8 mouse cellular contexts compared by ENCODE assay signal in the genomic region with DNA sequence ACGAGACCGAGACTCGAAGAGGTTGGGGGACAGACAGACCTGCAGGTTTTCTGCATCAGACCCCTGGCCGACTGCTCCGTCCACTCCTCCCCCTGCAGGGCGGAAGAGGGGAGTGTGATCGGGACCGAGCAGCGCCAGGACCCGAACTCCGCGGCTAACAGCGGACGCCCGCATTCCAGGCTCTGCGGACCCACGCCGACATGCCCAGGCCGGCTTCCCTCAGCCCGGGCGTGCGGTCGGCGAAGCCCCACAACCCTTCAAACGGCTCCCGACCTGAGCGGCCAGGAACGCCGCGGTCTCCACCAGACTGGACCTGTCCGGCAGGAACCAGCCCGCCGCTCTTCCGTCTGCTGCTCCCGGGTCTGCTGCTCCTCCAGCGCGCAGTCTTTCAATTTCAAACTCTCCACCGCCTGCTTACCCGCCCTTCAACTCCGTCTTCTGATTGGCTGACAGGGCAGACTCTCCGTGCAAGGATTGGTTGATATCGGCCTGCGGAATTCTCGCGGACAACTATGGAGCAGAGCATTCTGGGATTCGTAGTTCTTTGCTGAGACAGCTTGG. TPM values are rescaled to one million over a fixed set of nuclear protein-coding genes. Genes with fewer than 3 reads are reported as not detected.
DNase-seq lines count a peak whose midpoint lies in the region; ATAC-seq and TF ChIP-seq lines count a peak whose summit lies in the region.

A gene (minus strand): TSS at position 404 of the 561 bp plus-strand sequence.

- peaks cover 5% of the 10 kb centered on the region; the same call in 1 of the 2 replicates for H3K79me2 ChIP-seq in MEL (ENCODE audit: control insufficient read depth, insufficient read depth, low read length, poor library complexity)

- peak; percentile 100 for ATAC-seq in forebrain, postnatal 0 days
- peak; percentile 99 for ATAC-seq in lung, embryonic 15.5 days (ENCODE audit: borderline replicate concordance, extremely low read depth, low FRiP score, low TSS enrichment)

- peak within 1 kb of the TSS; percentile 69 to 80 for H3K4me3 ChIP-seq in MEL (ENCODE audit: control insufficient read depth in 1 of 2, insufficient read depth in 1 of 2, low read depth in 2 of 2, low read length in 2 of 2)
- H3K4me3 ChIP-seq in cerebellum, adult 2 months (replicated peaks; ENCODE audit: insufficient read depth, low read depth, low read length), result peak within 1 kb of the TSS; percentile 57
- peak within 1 kb of the TSS; percentile 56 for H3K4me3 ChIP-seq in forebrain, postnatal 0 days (ENCODE audit: low read depth, low read length)
- peak within 1 kb of the TSS; percentile 93 for H3K4me3 ChIP-seq in lung, embryonic 15.5 days

- no peak for TF ChIP-seq RAD21 in MEL (IDR thresholded peaks at IDR 0.05; ENCODE audit: low read depth, low read length)

- no peaks in the 10 kb centered on the region for H3K27me3 ChIP-seq in MEL (ENCODE audit: control insufficient read depth in 1 of 2, insufficient read depth in 2 of 2, low read length in 2 of 2)
- no peaks in the 10 kb centered on the region for H3K27me3 ChIP-seq in cerebellum, adult 2 months (ENCODE audit: control insufficient read depth, insufficient read depth, low read length)
- no peaks in the 10 kb centered on the region for H3K27me3 ChIP-seq in forebrain, postnatal 0 days (ENCODE audit: insufficient read depth, low read length)
- H3K27me3 ChIP-seq in lung, embryonic 15.5 days, result no peaks in the 10 kb centered on the region

- no peak for TF ChIP-seq CTCF in MEL (IDR thresholded peaks at IDR 0.05 in 2 of 3, conservative IDR thresholded peaks at IDR 0.05 in 1 of 3; ENCODE audit: control insufficient read depth in 1 of 3, insufficient read depth in 1 of 3, low read depth in 2 of 3, low read length in 3 of 3, poor library complexity in 1 of 3, severe bottlenecking in 1 of 3)
- no peak for TF ChIP-seq CTCF in cerebellum, adult 2 months (IDR thresholded peaks at IDR 0.05; ENCODE audit: borderline replicate concordance, insufficient read depth, low read depth, low read length)
- peak; percentile 31 for TF ChIP-seq CTCF in forebrain, postnatal 0 days (IDR thresholded peaks at IDR 0.05; ENCODE audit: low read depth)

- H3K9ac ChIP-seq in MEL (ENCODE audit: control insufficient read depth, low read depth, low read length, poor library complexity, severe bottlenecking), result peak within 1 kb of the TSS; percentile 90
- H3K9ac ChIP-seq in forebrain, postnatal 0 days, result peak within 1 kb of the TSS; percentile 33; the same call in 1 of the 2 replicates
- H3K9ac ChIP-seq in lung, embryonic 15.5 days, result peak within 1 kb of the TSS; percentile 87

- peak; percentile 71 to 91; a peak in 3 of 4 replicates for TF ChIP-seq POLR2A in MEL (IDR thresholded peaks at IDR 0.05; ENCODE audit: control insufficient read depth in 1 of 2, insufficient read depth in 1 of 2, low read depth in 1 of 2, low read length in 2 of 2, poor library complexity in 1 of 2)
- no peak for TF ChIP-seq POLR2A in cerebellum, adult 2 months (IDR thresholded peaks at IDR 0.05; ENCODE audit: borderline replicate concordance, insufficient read depth, low read length)

- whole genome bisulfite sequencing in cerebellum, adult 2 months, result under 1% methylated on average over 46 of the region's 46 CpGs
- under 1% methylated on average over 44 of the region's 46 CpGs for WGBS in forebrain, postnatal 0 days
- under 1% methylated on average over 46 of the region's 46 CpGs for WGBS in lung, embryonic 15.5 days

- H3K4me2 ChIP-seq in forebrain, postnatal 0 days (ENCODE audit: low read depth), result peak within 1 kb of the TSS; percentile 92
- peak within 1 kb of the TSS; percentile 61 for H3K4me2 ChIP-seq in lung, embryonic 15.5 days

- H3K9me3 ChIP-seq in MEL (replicated peaks; ENCODE audit: insufficient read depth, low read length), result no peaks in the 10 kb centered on the region
- H3K9me3 ChIP-seq in forebrain, postnatal 0 days (ENCODE audit: low read length), result no peaks in the 10 kb centered on the region
- no peaks in the 10 kb centered on the region for H3K9me3 ChIP-seq in lung, embryonic 15.5 days

- no peak for TF ChIP-seq EP300 in MEL (IDR thresholded peaks at IDR 0.05; ENCODE audit: low read depth in 1 of 2, low read length in 2 of 2)

- peak within 1 kb of the TSS; percentile 34 for H3K27ac ChIP-seq in MEL (ENCODE audit: control insufficient read depth, low read depth, low read length)
- no peak within 1 kb of the TSS for H3K27ac ChIP-seq in cerebellum, adult 2 months (ENCODE audit: insufficient read depth, low read length)
- H3K27ac ChIP-seq in forebrain, postnatal 0 days (ENCODE audit: low read depth, low read length), result no peak within 1 kb of the TSS
- H3K27ac ChIP-seq in lung, embryonic 15.5 days, result peak within 1 kb of the TSS; percentile 87

- 0 out of 4 replicates have a peak, but pooled peaks cover 0 to 2% of the 10 kb centered on the region in 2 experiments for H3K4me1 ChIP-seq in MEL (ENCODE audit: control insufficient read depth in 1 of 2, insufficient read depth in 2 of 2, low read length in 2 of 2)
- no peaks in the 10 kb centered on the region for H3K4me1 ChIP-seq in cerebellum, adult 2 months (ENCODE audit: control insufficient read depth, insufficient read depth, low read length)
- H3K4me1 ChIP-seq in forebrain, postnatal 0 days (ENCODE audit: insufficient read depth), result no peaks in the 10 kb centered on the region
- H3K4me1 ChIP-seq in lung, embryonic 15.5 days, result peaks cover 7% of the 10 kb centered on the region

- H3K36me3 ChIP-seq in MEL (ENCODE audit: control insufficient read depth in 1 of 2, insufficient read depth in 2 of 2, low read length in 2 of 2), result peaks cover 5 to 6% of the 10 kb centered on the region in 2 experiments; a peak in 3 of 4 replicates
- no peaks in the 10 kb centered on the region for H3K36me3 ChIP-seq in forebrain, postnatal 0 days (ENCODE audit: insufficient read depth)
- peaks cover 17% of the 10 kb centered on the region for H3K36me3 ChIP-seq in lung, embryonic 15.5 days

- peak; percentile 97 for DNase-seq in MEL (ENCODE audit: low read depth, low spot score)
- peak; percentile 87 to 92 for DNase-seq in cerebellum, adult 2 months
- DNase-seq in forebrain, postnatal 0 days, result peak; percentile 93
- peak; percentile 93 for DNase-seq in heart, postnatal 4 days
- peak; percentile 87 to 89 for DNase-seq in layer of hippocampus, adult 8-10 months (ENCODE audit: low spot score in 2 of 2)
- DNase-seq in ovary, adult 18-20 months (ENCODE audit: low spot score), result peak; percentile 90
- DNase-seq in thymus, postnatal 0 days (ENCODE audit: low spot score), result peak; percentile 93

TF ChIP-seq in MEL, 35 proteins besides CTCF, POLR2A, EP300 and RAD21 (continues in another document):
- TF ChIP-seq ZMIZ1 (IDR thresholded peaks at IDR 0.05; ENCODE audit: low read depth, low read length), result peak; percentile 74; the same call in 1 of the 2 replicates
- peak; percentile 94 for TF ChIP-seq NELFE (IDR thresholded peaks at IDR 0.05; ENCODE audit: low read depth, low read length)
- TF ChIP-seq CHD2 (IDR thresholded peaks at IDR 0.05; ENCODE audit: low read length), result peak; percentile 99
- TF ChIP-seq ELF1 (IDR thresholded peaks at IDR 0.05; ENCODE audit: low read depth, low read length), result no peak
- TF ChIP-seq TAL1 (IDR thresholded peaks at IDR 0.05; ENCODE audit: low read length), result no peak
- TF ChIP-seq POLR2AphosphoS5 (IDR thresholded peaks at IDR 0.05; ENCODE audit: borderline replicate concordance, low read depth, low read length), result no peak
- TF ChIP-seq TCF12 (IDR thresholded peaks at IDR 0.05; ENCODE audit: low read depth, low read length), result peak; percentile 33; the same call in 1 of the 2 replicates
- TF ChIP-seq SMC3 (IDR thresholded peaks at IDR 0.05; ENCODE audit: low read depth, low read length), result no peak
- TF ChIP-seq USF2 (IDR thresholded peaks at IDR 0.05; ENCODE audit: borderline replicate concordance in 1 of 2, insufficient read depth in 1 of 2, low read depth in 1 of 2, low read length in 2 of 2), result no peak
- TF ChIP-seq JUND (IDR thresholded peaks at IDR 0.05; ENCODE audit: low read depth, low read length), result no peak
- TF ChIP-seq BHLHE40 (IDR thresholded peaks at IDR 0.05; ENCODE audit: borderline replicate concordance, low read depth, low read length), result no peak
- no peak for TF ChIP-seq MYC (IDR thresholded peaks at IDR 0.05; ENCODE audit: low read depth, low read length)
- peak; percentile 7; the same call in 1 of the 2 replicates for TF ChIP-seq MAX (IDR thresholded peaks at IDR 0.05; ENCODE audit: low read length)
- TF ChIP-seq SIN3A (IDR thresholded peaks at IDR 0.05; ENCODE audit: low read length), result peak; percentile 77
- TF ChIP-seq NRF1 (IDR thresholded peaks at IDR 0.05; ENCODE audit: insufficient read depth, low read depth, low read length, poor library complexity, severe bottlenecking), result peak; percentile 31; the same call in 1 of the 2 replicates
- TF ChIP-seq ZKSCAN1 (IDR thresholded peaks at IDR 0.05; ENCODE audit: low read depth, low read length), result no peak
- no peak for TF ChIP-seq MEF2A (IDR thresholded peaks at IDR 0.05; ENCODE audit: extremely low read depth, insufficient replicate concordance, low read depth, low read length, poor library complexity, severe bottlenecking)
- no peak for TF ChIP-seq GABPA (IDR thresholded peaks at IDR 0.05; ENCODE audit: low read depth, low read length)
- no peak for TF ChIP-seq USF1 (IDR thresholded peaks at IDR 0.05; ENCODE audit: low read depth, low read length)
- TF ChIP-seq GATA1 (IDR thresholded peaks at IDR 0.05; ENCODE audit: low read depth, low read length), result no peak
- TF ChIP-seq POLR2AphosphoS2 (IDR thresholded peaks at IDR 0.05; ENCODE audit: low read length), result peak; percentile 89
- no peak for TF ChIP-seq ZC3H11A (IDR thresholded peaks at IDR 0.05; ENCODE audit: low read depth, low read length)
- no peak for TF ChIP-seq MAFK (IDR thresholded peaks at IDR 0.05; ENCODE audit: borderline replicate concordance, low read depth, low read length)
- no peak for TF ChIP-seq CHD1 (IDR thresholded peaks at IDR 0.05; ENCODE audit: low read depth, low read length)
- no peak for TF ChIP-seq UBTF (IDR thresholded peaks at IDR 0.05; ENCODE audit: borderline replicate concordance, insufficient read depth, low read depth, low read length)

RNA-seq across cellular contexts. Expression of the gene that starts here (rescaled TPM):
- total RNA-seq in MEL (2012; rRNA removed), result 25.8 and 27.1 TPM in 2 replicates
- 10 to 100 TPM in 1 of 2 experiments, not detected in 1; 31.3 TPM for polyA plus RNA-seq in MEL (2012; ENCODE audit: insufficient read depth in 1 of 2, insufficient read length in 2 of 2, low read depth in 1 of 2, low replicate concordance in 2 of 2, missing spikeins in 1 of 2)
- polyA plus RNA-seq in cerebellum, adult 2 months (2012; rRNA removed), result 0.49 and 0.54 TPM in 2 replicates
- 6.5 and 10.5 TPM in 2 replicates for total RNA-seq in forebrain, postnatal 0 days (2014; rRNA removed)
- polyA plus RNA-seq in forebrain, postnatal 0 days (2015; fragmentation: Nextera tagmentation; extraction: Ambion mirVana), result 21.3 and 26.5 TPM in 2 replicates
- total RNA-seq in heart, postnatal 4 days (2021), result 10 to 100 TPM; 50.1 to 52.5 TPM
- under 1 TPM; 0.41 to 0.89 (median 0.51) TPM for total RNA-seq in layer of hippocampus, adult 8-10 months (2022)
- polyA plus RNA-seq in lung, embryonic 15.5 days (2015; fragmentation: Nextera tagmentation; extraction: Ambion mirVana), result 181 and 183 TPM in 2 replicates
- polyA plus RNA-seq in thymus, postnatal 0 days (2015; fragmentation: Nextera tagmentation; extraction: Ambion mirVana), result 205 and 216 TPM in 2 replicates

Comparison
In these comparisons a context has a peak if more than half of its experiments do, and no peak if none do; other contexts are left out.
1. Peak in DNase-seq and H3K4me3 ChIP-seq in cerebellum, adult 2 months; RNA of the gene not detected or under 1 TPM.
2. Peak in DNase-seq in layer of hippocampus, adult 8-10 months; RNA of the gene not detected or under 1 TPM.
3. H3K27ac ChIP-seq: peak in MEL (single experiment) and lung, embryonic 15.5 days (single experiment); none in cerebellum, adult 2 months (single experiment) and forebrain, postnatal 0 days (single experiment).
4. H3K9ac ChIP-seq: peak in every context shown above with its lines; median percentile 90 in MEL; 87 in lung, embryonic 15.5 days; 33 in forebrain, postnatal 0 days.
5. Peak in every context shown above with its lines, with median percentiles within 50 percentile points of each other: DNase-seq and H3K4me3 ChIP-seq.